Mouse (Mus musculus): ENCODE results near the gene 4932414N04Rik. TPM values are rescaled to one million over a fixed set of nuclear protein-coding genes. Genes with fewer than 3 reads are reported as not detected.

The 4932414N04Rik gene
- total RNA-seq (2023) = not detected

DNA sequence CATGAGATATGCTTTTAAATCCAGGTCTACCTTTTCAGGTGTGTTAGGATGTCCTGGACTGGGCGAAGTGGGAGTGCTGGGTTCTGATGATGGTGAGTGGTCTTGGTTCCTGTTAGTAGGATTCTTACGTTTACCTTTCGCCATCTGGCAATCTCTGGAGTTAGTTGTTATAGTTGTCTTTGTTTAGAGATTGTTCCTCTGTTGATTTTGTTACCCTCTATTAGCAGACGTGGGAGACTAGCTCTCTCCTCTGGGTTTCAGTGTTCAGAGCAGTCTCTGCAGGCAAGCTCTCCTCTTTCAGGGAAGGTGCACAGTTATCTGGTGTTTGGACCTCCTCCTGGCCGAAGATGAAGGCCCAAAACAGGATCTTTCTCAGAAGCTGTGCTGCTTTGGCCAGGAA is at the start of gene 4932414N04Rik:
4932414N04Rik (plus strand) TSS at position 301 of the 400 bp plus-strand sequence.

Other genes starting within 250 kb of the 4932414N04Rik start
- gene Stk39, start 184.2 kb upstream of the 4932414N04Rik start, total RNA-seq (2023) = 10 to 100 TPM; 49.1 to 51.8 TPM
- not detected for gene 4933409G03Rik, start 74.1 kb upstream of the 4932414N04Rik start, total RNA-seq (2023)
- 10 to 100 TPM; 20.6 to 21.8 TPM for gene Cers6, start 205.0 kb downstream of the 4932414N04Rik start, total RNA-seq (2023)